Mouse (Mus musculus) hindbrain, embryonic 13.5 days (tissue): ENCODE data around the gene Gm45618. TPM values are rescaled to one million over a fixed set of nuclear protein-coding genes. Genes with fewer than 3 reads are reported as not detected.
"Not testable (repeated sequence)": the region's sequence is repeated elsewhere in the genome, so short reads cannot be mapped to it uniquely, and the experiment has no call there.

Experiments used
- ATAC-seq: fragments of 200-750 bp; cut with Nextera tagmentation; 2 replicates; pipeline ENCODE4 v1.8.0; 2017; ENCODE audit warnings: moderate TSS enrichment; ENCODE audit not compliant: low FRiP score
- H3K27ac ChIP-seq: fragments of 300-500 bp; sonication (generic); 2 replicates; pipeline ENCODE4 v1.5.1; 2015; ENCODE audit warnings: inconsistent platforms, mild to moderate bottlenecking, moderate library complexity
- H3K27me3 ChIP-seq: fragments of 300-500 bp; sonication (generic); 2 replicates; pipeline ENCODE4 v1.6.1; 2015; ENCODE audit warnings: mild to moderate bottlenecking, inconsistent platforms
- H3K36me3 ChIP-seq: fragments of 300-500 bp; sonication (generic); 2 replicates; pipeline ENCODE4 v1.6.1; 2015; ENCODE audit warnings: mild to moderate bottlenecking, inconsistent platforms
- H3K4me1 ChIP-seq: fragments of 300-500 bp; sonication (generic); replicated peaks from 2 replicates; pipeline ENCODE4 v1.6.1; 2015; ENCODE audit warnings: inconsistent platforms
- H3K4me2 ChIP-seq: fragments of 300-500 bp; sonication (generic); 2 replicates; pipeline ENCODE4 v1.6.1; 2015; ENCODE audit warnings: inconsistent platforms, mild to moderate bottlenecking, moderate library complexity
- H3K4me3 ChIP-seq: fragments of 300-500 bp; sonication (generic); 2 replicates; pipeline ENCODE4 v1.5.1; 2015; ENCODE audit warnings: mild to moderate bottlenecking, inconsistent platforms
- H3K9ac ChIP-seq: fragments of 300-500 bp; sonication (generic); 2 replicates; pipeline ENCODE4 v1.6.1; 2015; ENCODE audit warnings: mild to moderate bottlenecking, inconsistent platforms
- H3K9me3 ChIP-seq: fragments of 300-500 bp; sonication (generic); 2 replicates; pipeline ENCODE4 v1.6.1; 2016; ENCODE audit warnings: inconsistent platforms
- WGBS: fragments of 180-500 bp; shearing (Covaris S2); methylation state at CpG from one replicate; pipeline ENCODE4 v1.1.7; 2015; 5-methylcytosine and 5-hydroxymethylcytosine counted together
- polyA plus RNA-seq: library from polyadenylated mRNA; unstranded; fragments of >200 nt; fragmentation: Nextera tagmentation; extraction: Ambion mirVana; gene quantifications from 2 replicates; pipeline ENCODE4 v1.2.1, GENCODE M21; 2015

The Gm45618 gene
- polyA plus RNA-seq: 0.27 and 0.32 TPM in 2 replicates

DNA sequence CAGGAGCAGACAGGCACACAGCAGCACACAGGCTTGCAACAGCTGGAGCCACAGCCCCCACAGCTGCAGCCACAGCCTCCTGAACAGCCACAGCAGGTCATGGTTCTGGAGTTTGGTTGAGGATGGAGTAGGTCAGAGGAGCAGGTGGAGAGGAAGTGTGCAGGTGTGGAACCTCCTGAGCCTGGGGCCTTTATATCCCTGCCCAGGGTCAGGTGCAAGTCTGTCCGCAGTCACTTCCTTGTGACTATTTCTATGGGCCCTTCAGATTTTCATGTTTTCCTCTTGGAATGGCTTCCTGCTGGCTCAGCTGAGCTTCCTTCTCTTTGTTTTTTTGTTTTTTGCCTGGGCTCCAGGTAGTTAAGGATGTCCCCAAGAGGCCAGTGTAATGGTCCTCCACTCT, at the start of gene Gm45618:
Gene Gm45618 (minus strand): TSS at position 101 of the 400 bp plus-strand sequence.
- not testable (repeated sequence) for H3K4me2 ChIP-seq, H3K27ac ChIP-seq, H3K9me3 ChIP-seq, ATAC-seq, H3K36me3 ChIP-seq, H3K9ac ChIP-seq, H3K27me3 ChIP-seq, H3K4me1 ChIP-seq, H3K4me3 ChIP-seq
- WGBS: 100% methylated on average over 1 of the region's 1 CpGs

GRCm38 (mm10) chr7:142169836-142170235, 49.3 kb upstream of the Gm45618 start:
- no peak overlapping the region for H3K4me3 ChIP-seq
- ATAC-seq: no peak
- no peaks in the 10 kb centered on the region for H3K27me3 ChIP-seq
- H3K36me3 ChIP-seq: no peaks in the 10 kb centered on the region
- no peaks in the 10 kb centered on the region for H3K9me3 ChIP-seq
- no peak overlapping the region for H3K4me2 ChIP-seq
- no peak overlapping the region for H3K27ac ChIP-seq
- H3K4me1 ChIP-seq: no peaks in the 10 kb centered on the region
- 43% methylated on average over 3 of the region's 3 CpGs for WGBS
- H3K9ac ChIP-seq: no peak overlapping the region

- ATAC-seq, H3K4me1 ChIP-seq, H3K4me2 ChIP-seq, H3K27ac ChIP-seq, H3K36me3 ChIP-seq, H3K9ac ChIP-seq, H3K9me3 ChIP-seq, H3K27me3 ChIP-seq, H3K4me3 ChIP-seq: not testable (repeated sequence)
These were observed 45.1 kb upstream of the Gm45618 start, which contains the start of gene Gm4553 for GRCm38 (mm10) chr7:142165639-142166038. TSS of gene Gm4553 (minus strand) at chr7:142165739.

GRCm38 (mm10) chr7:142159366-142159765, 38.8 kb upstream of the Gm45618 start:
- 91% methylated on average over 3 of the region's 3 CpGs for WGBS
- H3K4me2 ChIP-seq: no peak overlapping the region
- ATAC-seq: no peak
- H3K4me3 ChIP-seq: no peak overlapping the region
- no peak overlapping the region for H3K27ac ChIP-seq
- H3K4me1 ChIP-seq: no peaks in the 10 kb centered on the region
- no peak overlapping the region for H3K9ac ChIP-seq
- H3K27me3 ChIP-seq: no peaks in the 10 kb centered on the region
- H3K9me3 ChIP-seq: no peaks in the 10 kb centered on the region
- H3K36me3 ChIP-seq: no peaks in the 10 kb centered on the region

- not testable (repeated sequence) for H3K27ac ChIP-seq, H3K4me1 ChIP-seq, H3K9me3 ChIP-seq, H3K4me3 ChIP-seq, H3K9ac ChIP-seq, H3K4me2 ChIP-seq, H3K36me3 ChIP-seq, H3K27me3 ChIP-seq, ATAC-seq
- 68% methylated on average over 2 of the region's 2 CpGs for WGBS
These were observed 36.5 kb upstream of the Gm45618 start, which contains the start of gene Gm29735 for GRCm38 (mm10) chr7:142157013-142157412. TSS of gene Gm29735 (minus strand) at chr7:142157113.

GRCm38 (mm10) chr7:142155308-142155707, 34.8 kb upstream of the Gm45618 start:
- Histone ChIP-seq H3K4me1 (no peaks in the 10 kb centered on the region), H3K27ac (no peak overlapping the region), H3K4me2 (no peak overlapping the region), H3K36me3 (no peaks in the 10 kb centered on the region), H3K4me3 (no peak overlapping the region), H3K9ac (no peak overlapping the region), H3K27me3 (no peaks in the 10 kb centered on the region), H3K9me3 (no peaks in the 10 kb centered on the region)
- ATAC-seq: no peak
- 59% methylated on average over 1 of the region's 1 CpGs for WGBS

DNA sequence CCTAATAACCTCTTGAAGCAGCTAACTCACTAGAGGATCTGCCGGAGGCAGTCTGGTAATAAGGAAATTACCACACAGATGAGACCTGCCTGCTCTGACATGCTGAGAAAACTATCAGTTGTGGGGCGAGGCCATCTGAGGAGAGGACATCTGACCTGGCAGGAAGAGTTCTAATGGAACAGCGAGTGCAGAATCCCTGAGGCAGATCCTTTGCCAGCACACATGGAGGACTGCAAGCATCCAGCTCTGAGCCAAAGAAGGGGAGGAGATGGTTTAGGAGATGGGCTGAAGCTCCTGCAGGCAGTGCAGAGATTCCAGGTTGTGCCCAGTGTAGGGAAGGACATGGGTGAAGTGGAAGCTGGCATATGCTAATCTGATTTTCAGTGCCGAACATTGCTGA, 31.7 kb upstream of the Gm45618 start:
- Histone ChIP-seq H3K27me3 (no peaks in the 10 kb centered on the region), H3K4me1 (no peaks in the 10 kb centered on the region), H3K4me2 (no peak overlapping the region), H3K36me3 (no peaks in the 10 kb centered on the region), H3K27ac (no peak overlapping the region), H3K4me3 (no peak overlapping the region), H3K9me3 (no peaks in the 10 kb centered on the region), H3K9ac (no peak overlapping the region)
- WGBS: 82% methylated on average over 4 of the region's 4 CpGs
- ATAC-seq: no peak

DNA sequence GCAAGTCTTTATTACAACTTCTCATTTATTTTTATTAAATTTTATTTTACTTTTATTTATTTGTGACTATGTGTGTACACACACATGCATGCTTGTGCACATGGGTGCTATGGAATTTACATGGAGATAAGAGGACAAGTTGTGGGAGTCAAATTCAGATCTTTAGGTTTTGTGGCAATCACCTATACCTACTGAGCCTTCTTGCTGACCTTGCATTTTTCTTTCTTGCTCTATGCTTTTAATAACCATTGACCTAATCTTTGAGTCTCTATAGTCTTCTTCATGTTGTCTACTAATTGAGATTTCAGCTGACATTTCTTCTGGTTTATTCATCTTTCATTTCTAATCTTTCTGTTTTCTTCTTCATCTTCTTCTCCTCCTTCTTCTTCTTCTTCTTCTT, 28.1 kb upstream of the Gm45618 start:
- H3K27me3 ChIP-seq: peaks cover 6% of the 10 kb centered on the region; the same call in 1 of the 2 replicates
- no peak overlapping the region for H3K4me2 ChIP-seq
- no peak overlapping the region for H3K27ac ChIP-seq
- no peak for ATAC-seq
- H3K9me3 ChIP-seq: no peaks in the 10 kb centered on the region
- H3K36me3 ChIP-seq: no peaks in the 10 kb centered on the region
- no peak overlapping the region for H3K4me3 ChIP-seq
- no peaks in the 10 kb centered on the region for H3K4me1 ChIP-seq
- no peak overlapping the region for H3K9ac ChIP-seq

- H3K4me3 ChIP-seq: no peak overlapping the region
- no peaks in the 10 kb centered on the region for H3K9me3 ChIP-seq
- H3K4me1 ChIP-seq: no peaks in the 10 kb centered on the region
- H3K27ac ChIP-seq: no peak overlapping the region
- H3K36me3 ChIP-seq: no peaks in the 10 kb centered on the region
- no peak overlapping the region for H3K9ac ChIP-seq
- ATAC-seq: no peak
- WGBS: 10% methylated on average over 1 of the region's 1 CpGs
- H3K27me3 ChIP-seq: peaks cover 6% of the 10 kb centered on the region; the same call in 1 of the 2 replicates
- no peak overlapping the region for H3K4me2 ChIP-seq
These were observed 25.5 kb upstream of the Gm45618 start for GRCm38 (mm10) chr7:142146033-142146432.

GRCm38 (mm10) chr7:142145413-142145940, 24.9 kb upstream of the Gm45618 start:
- Histone ChIP-seq H3K4me2 (no peak overlapping the region), H3K36me3 (no peaks in the 10 kb centered on the region), H3K4me3 (no peak overlapping the region), H3K9ac (no peak overlapping the region), H3K9me3 (no peaks in the 10 kb centered on the region), H3K27ac (no peak overlapping the region), H3K27me3 (peaks cover 6% of the 10 kb centered on the region; the same call in 1 of the 2 replicates), H3K4me1 (no peaks in the 10 kb centered on the region)
- ATAC-seq: no peak
- 51% methylated on average over 3 of the region's 4 CpGs for WGBS

DNA sequence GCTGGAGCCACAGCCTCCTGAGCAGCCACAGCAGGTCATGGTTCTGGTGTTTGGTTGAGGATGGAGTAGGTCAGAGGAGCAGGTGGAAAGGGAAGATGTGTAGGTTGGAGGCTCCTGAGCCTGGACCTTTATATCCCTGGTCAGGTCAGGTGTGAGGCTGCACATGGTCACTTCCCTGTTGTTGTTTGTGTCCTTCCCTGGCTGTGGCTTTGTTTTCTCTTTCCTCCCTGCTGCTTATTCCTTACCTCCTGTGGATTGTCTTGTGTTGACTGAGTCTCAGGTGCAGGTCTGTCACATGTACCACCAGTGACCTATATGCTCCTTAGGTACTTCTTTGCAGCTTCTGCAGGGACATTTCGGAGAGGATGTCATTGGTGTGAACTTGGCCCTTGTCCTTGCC, 24.0 kb upstream of the Gm45618 start, which contains the start of gene Gm45337:
Gene Gm45337 (minus strand): TSS at position 101 of the 400 bp plus-strand sequence.
- Histone ChIP-seq H3K36me3 (no peaks in the 10 kb centered on the region), H3K27ac (no peak within 1 kb of the TSS), H3K9me3 (no peaks in the 10 kb centered on the region), H3K4me3 (no peak within 1 kb of the TSS), H3K9ac (no peak within 1 kb of the TSS), H3K4me2 (no peak within 1 kb of the TSS), H3K27me3 (peaks cover 6% of the 10 kb centered on the region; the same call in 1 of the 2 replicates), H3K4me1 (no peaks in the 10 kb centered on the region)
- ATAC-seq: no peak
- 79% methylated on average over 1 of the region's 1 CpGs for WGBS

DNA sequence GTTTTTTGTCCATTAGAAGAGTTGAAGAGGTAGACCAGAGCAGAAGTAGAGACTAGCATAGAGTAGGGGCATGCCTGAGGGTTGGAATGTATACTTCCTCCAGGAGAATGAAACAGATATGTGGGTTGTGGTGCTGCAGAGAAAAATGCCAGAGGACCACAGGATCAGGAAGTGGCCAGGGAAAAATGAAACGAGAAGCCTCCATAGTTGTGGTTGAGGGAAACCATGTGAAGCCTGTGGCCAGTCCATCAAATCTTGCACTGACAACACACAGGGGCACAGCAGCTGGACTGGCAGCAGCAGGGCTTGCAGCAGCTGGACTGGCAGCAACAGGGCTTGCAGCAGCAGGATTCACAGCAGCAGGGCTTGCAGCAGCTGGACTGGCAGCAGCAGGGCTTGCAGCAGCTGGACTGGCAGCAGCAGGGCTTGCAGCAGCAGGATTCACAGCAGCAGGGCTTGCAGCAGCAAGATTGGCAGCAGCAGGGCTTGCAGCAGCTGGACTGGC, 23.0 kb upstream of the Gm45618 start:
- not testable (repeated sequence) for H3K4me2 ChIP-seq, H3K36me3 ChIP-seq, H3K9me3 ChIP-seq, H3K4me3 ChIP-seq, H3K9ac ChIP-seq, H3K4me1 ChIP-seq, H3K27me3 ChIP-seq, ATAC-seq, H3K27ac ChIP-seq
- 65% methylated on average over 1 of the region's 1 CpGs for WGBS

DNA sequence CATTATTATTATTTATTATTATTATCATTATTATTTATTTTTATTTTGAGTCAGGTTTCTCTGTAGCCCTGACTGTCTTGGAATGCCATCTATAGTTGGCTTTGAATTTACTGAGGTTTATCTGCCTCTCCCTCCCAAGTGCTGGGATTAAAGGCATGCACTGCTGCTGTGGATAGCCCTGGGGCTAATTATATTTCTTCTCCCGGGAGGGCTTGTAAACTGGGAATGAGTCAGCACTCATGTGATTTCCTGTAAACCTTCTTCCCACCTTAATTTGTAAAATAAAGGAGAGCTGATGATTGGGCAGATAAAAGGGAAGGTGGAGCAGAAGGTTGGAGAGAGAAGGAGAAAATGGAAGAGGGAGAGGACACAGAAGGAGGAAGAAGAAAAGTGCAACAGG, 20.2 kb upstream of the Gm45618 start:
- Histone ChIP-seq H3K9ac (no peak overlapping the region), H3K4me2 (no peak overlapping the region), H3K4me1 (no peaks in the 10 kb centered on the region), H3K9me3 (no peaks in the 10 kb centered on the region), H3K27ac (no peak overlapping the region), H3K27me3 (peaks cover 6% of the 10 kb centered on the region; the same call in 1 of the 2 replicates), H3K4me3 (no peak overlapping the region), H3K36me3 (no peaks in the 10 kb centered on the region)
- ATAC-seq: no peak
- WGBS: 49% methylated on average over 1 of the region's 1 CpGs
